Mouse (Mus musculus): ENCODE results near the gene Hoxb7. TPM values are rescaled to one million over a fixed set of nuclear protein-coding genes. Genes with fewer than 3 reads are reported as not detected.

The Hoxb7 gene
- polyA plus RNA-seq (2012; ENCODE audit: low replicate concordance) = 0.24 TPM in 1 of 2 replicates, not detected in the other

GRCm38 (mm10) chr11:96285771-96286738 lies at the start of gene Hoxb7:
TSS of gene Hoxb7 (plus strand) at chr11:96286623.

GRCm38 (mm10) chr11:96270996-96271540 lies 15.4 kb upstream of the Hoxb7 start, which contains the start of gene Hoxb9:
TSS of gene Hoxb9 (plus strand) at chr11:96271457.

GRCm38 (mm10) chr11:96281855-96282570 lies 4.4 kb upstream of the Hoxb7 start, which contains the start of gene Hoxb8:
TSS of gene Hoxb8 (plus strand) at chr11:96281905.

GRCm38 (mm10) chr11:96291681-96292564 lies 5.5 kb downstream of the Hoxb7 start, which contains the start of gene Hoxb6:
TSS of gene Hoxb6 (plus strand) at chr11:96292476.

GRCm38 (mm10) chr11:96303151-96304099 lies 17.0 kb downstream of the Hoxb7 start, which contains the start of gene Hoxb5:
TSS of gene Hoxb5 (plus strand) at chr11:96303336.

GRCm38 (mm10) chr11:96317608-96318367 lies 31.4 kb downstream of the Hoxb7 start, which contains the start of gene Hoxb4:
TSS of gene Hoxb4 (plus strand) at chr11:96318267.

GRCm38 (mm10) chr11:96323154-96323553 lies 36.7 kb downstream of the Hoxb7 start, which contains the start of gene Hoxb3:
TSS of gene Hoxb3 (plus strand) at chr11:96323326.

Other genes with a start within 250 kb of the Hoxb7 start
- 19.9 and 30.6 TPM in 2 replicates for gene Ube2z, start 221.2 kb upstream of the Hoxb7 start, polyA plus RNA-seq (2012; ENCODE audit: low replicate concordance)
- gene Atp5g1, start 211.0 kb upstream of the Hoxb7 start, polyA plus RNA-seq (2012; ENCODE audit: low replicate concordance) = 14.0 and 158 TPM in 2 replicates
- gene Calcoco2, start 174.7 kb upstream of the Hoxb7 start, polyA plus RNA-seq (2012; ENCODE audit: low replicate concordance) = not detected in 2 replicates
- not detected in 2 replicates for gene Ttll6, start 152.8 kb upstream of the Hoxb7 start, polyA plus RNA-seq (2012; ENCODE audit: low replicate concordance)
- not detected in 2 replicates for gene Hoxb13, start 92.3 kb upstream of the Hoxb7 start, polyA plus RNA-seq (2012; ENCODE audit: low replicate concordance)
- not detected in 2 replicates for gene Hoxb9, start 15.2 kb upstream of the Hoxb7 start, polyA plus RNA-seq (2012; ENCODE audit: low replicate concordance)
- 0.19 TPM in 1 of 2 replicates, not detected in the other for gene Hoxb8, start 4.7 kb upstream of the Hoxb7 start, polyA plus RNA-seq (2012; ENCODE audit: low replicate concordance)
- gene Hoxb6, start 5.9 kb downstream of the Hoxb7 start, polyA plus RNA-seq (2012; ENCODE audit: low replicate concordance) = 0.17 and 0.78 TPM in 2 replicates
- gene Hoxb5, start 16.7 kb downstream of the Hoxb7 start, polyA plus RNA-seq (2012; ENCODE audit: low replicate concordance) = 0.08 and 0.52 TPM in 2 replicates
- gene Hoxb4, start 31.6 kb downstream of the Hoxb7 start, polyA plus RNA-seq (2012; ENCODE audit: low replicate concordance) = 4.6 and 20.1 TPM in 2 replicates
- 2.5 and 11.9 TPM in 2 replicates for gene Hoxb3, start 36.7 kb downstream of the Hoxb7 start, polyA plus RNA-seq (2012; ENCODE audit: low replicate concordance)
- 0.09 TPM in 1 of 2 replicates, not detected in the other for gene Hoxb2, start 63.9 kb downstream of the Hoxb7 start, polyA plus RNA-seq (2012; ENCODE audit: low replicate concordance)
- not detected in 2 replicates for gene Hoxb1, start 79.1 kb downstream of the Hoxb7 start, polyA plus RNA-seq (2012; ENCODE audit: low replicate concordance)
- 9.5 and 10.6 TPM in 2 replicates for gene Skap1, start 178.0 kb downstream of the Hoxb7 start, polyA plus RNA-seq (2012; ENCODE audit: low replicate concordance)